Mouse (Mus musculus) E14TG2a.4 (cell line): ENCODE measurements around the gene Grb14.

ENCODE experiments used
- CTCF ChIP-seq: conservative IDR thresholded peaks from 2 replicates; pipeline ENCODE4 v1.5.1; 2014; ENCODE audit warnings: low read length
- POU5F1 ChIP-seq: IDR thresholded peaks from 2 replicates; pipeline ENCODE4 v1.6.1; 2014; ENCODE audit warnings: low read length, borderline replicate concordance

DNA sequence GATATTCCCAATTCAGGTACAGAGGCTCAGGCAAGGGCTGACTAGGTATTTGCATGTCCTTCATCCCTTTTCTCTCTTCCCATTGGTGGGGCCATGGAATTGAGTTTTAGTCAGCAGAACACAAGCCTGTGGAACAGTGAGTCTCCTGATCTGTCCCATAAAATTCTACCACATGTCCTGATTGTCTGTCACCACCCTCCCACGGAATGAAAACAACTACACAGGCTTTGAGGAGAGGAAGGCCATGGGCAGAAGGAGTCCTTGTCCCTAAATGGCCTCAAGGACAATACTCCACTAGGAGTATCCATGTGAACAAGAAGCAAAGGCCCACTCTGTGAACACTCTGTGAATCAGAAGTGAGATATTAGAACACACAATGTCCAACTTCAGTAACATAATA is 69.3 kb downstream of the Grb14 start:
- TF ChIP-seq CTCF (no peak), POU5F1 (no peak)
